Mouse (Mus musculus): Measurements from ENCODE around the gene Hist2h2ac. TPM values are rescaled to one million over a fixed set of nuclear protein-coding genes. Genes with fewer than 3 reads are reported as not detected.
A peak's percentile ranks its signal among the peaks of the same experiment; 100 is the strongest.
"Not testable (repeated sequence)": the region's sequence is repeated elsewhere in the genome, so short reads cannot be mapped to it uniquely, and the experiment has no call there.

Gene Hist2h2ac
- total RNA-seq, 2 experiments from 2014 or later = 154 to 170 TPM

GRCm38 (mm10) chr3:96249034-96249345 is 28.3 kb upstream of the Hist2h2ac start:
- no peak for DNase-seq

GRCm38 (mm10) chr3:96248141-96249033 is 27.7 kb upstream of the Hist2h2ac start:
- no peak for DNase-seq

DNA sequence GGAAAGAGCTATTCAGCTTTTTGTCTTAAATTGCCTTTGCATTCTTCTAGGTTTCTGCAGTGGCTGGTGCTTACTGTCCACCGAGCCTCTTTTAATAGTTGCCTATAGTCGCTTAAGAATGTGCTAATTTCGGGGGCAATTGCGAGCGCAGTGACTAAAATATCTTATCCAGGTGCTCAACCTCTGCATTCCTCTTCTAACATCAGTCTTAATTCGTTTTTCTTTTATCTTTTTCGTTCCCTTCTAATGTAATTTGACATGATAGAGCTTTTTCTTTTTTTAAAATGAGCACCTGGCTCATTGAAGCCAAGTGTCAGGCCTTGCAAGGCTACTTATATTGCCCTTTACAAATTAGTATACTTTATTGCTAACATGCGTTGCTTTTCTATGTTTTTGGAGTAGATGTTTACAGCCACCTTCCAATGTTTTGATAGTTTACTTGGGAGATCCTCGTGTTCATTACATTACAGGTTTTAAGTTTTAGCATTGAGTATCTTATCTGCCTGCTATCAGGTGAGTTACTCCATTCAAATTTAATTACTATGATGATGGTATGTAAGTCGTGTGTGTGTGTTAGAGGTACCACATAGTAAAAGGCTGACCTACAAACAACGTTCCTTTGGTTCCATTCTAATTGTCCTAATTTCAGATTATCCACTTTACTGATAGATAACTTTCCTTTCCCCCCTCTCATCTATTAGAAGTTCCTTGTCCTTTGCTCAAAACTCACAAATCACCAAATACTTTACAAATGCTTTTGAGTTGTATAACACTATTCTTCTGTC is 26.9 kb upstream of the Hist2h2ac start:
- no peak for DNase-seq

DNA sequence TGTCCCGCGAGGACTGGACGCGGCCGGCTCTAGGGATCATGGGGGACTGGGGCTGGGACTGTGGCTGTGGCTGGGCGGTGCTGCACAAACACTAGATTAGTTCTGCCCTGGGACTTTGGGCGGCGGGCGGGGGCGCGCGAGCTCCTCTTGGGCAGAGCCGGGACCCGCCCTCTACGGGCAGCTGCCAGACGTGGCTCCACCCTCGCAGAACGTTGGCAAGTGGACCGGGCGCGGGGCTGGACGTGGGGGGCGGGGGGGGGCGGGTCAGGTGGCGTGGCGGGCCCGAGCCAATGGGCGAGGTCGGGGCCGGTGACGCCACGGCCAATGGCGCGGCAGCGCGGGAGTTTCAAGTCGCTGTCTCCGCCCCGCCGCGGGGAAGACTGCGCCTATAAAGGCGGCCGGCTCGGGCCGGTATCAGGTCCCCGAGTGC is 25.8 kb upstream of the Hist2h2ac start, which contains the start of gene Hist2h3c1:
Gene Hist2h3c1 (plus strand): TSS at position 259 of the 430 bp plus-strand sequence.
- DNase-seq = not testable (repeated sequence)

- not testable (repeated sequence) for DNase-seq
Observed at GRCm38 (mm10) chr3:96246018-96246417, 25.3 kb upstream of the Hist2h2ac start.

DNA sequence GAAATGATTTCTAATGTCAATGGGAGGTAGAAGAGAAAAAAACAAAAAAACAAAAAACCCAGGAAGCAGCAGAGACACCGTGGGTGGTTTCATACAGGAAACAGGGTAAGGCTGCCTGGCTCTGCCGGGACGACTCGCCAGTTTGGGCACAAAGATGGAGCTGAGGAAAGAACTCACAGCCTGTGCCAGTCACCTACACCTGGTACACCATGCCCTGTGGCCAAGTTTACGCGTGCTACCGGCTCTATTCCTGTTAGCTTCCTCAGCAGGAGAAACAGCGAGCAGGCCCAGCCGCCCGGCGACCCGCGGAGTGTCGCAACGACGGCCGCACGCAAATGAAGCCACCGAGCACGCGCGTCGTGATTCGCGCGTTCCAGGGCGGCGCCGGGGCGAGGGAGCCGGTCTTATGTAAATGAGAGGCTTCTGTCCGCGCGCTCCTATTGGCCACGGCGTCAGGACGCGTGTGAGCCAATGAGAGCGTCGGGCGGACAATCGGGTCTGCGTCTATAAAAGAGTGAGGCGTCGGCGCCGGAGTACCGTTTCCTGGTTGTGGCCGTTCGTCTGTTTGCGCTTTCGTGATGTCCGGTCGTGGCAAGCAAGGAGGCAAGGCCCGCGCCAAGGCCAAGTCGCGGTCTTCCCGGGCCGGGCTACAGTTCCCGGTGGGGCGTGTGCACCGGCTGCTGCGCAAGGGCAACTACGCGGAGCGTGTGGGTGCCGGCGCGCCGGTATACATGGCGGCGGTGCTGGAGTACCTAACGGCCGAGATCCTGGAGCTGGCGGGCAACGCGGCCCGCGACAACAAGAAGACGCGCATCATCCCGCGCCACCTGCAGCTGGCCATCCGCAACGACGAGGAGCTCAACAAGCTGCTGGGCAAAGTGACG is 24.6 kb upstream of the Hist2h2ac start, which contains the start of gene Hist2h2aa1:
Gene Hist2h2aa1 (plus strand): TSS at position 495 of the 884 bp plus-strand sequence.
- DNase-seq = peak; percentile 88

DNA sequence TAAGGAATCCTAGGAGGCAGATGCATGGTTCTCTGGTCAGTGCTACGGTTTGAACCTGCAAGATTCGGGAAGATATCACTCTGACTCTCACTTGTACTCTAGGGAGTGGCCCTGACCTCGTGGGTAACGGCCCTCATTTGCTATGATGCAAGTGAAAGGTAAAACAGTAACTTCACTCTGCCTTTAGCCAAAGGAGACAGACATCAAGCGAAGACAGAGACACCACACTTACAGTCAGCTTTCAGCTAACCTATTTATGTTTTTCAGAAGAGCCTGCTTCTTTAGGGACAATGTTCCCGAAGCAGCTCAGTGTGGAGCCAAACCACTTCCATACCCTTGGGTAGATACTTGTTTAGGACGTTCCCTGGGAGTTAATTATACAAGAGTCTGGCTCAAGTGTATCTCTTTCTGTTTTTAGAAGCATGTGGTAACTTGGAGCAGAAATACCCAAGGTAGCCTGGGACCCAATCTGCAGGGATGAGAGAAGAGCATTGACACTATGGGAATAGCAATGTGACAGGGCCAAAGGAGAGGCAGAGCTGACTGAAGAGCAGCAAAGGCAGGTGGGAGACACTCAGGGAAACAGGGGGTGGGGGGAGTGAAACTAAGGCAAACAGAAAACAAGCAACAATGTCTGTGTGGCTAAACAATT is 23.4 kb upstream of the Hist2h2ac start:
- no peak for DNase-seq

- no peak for DNase-seq
Observed at GRCm38 (mm10) chr3:96240799-96241197, 20.1 kb upstream of the Hist2h2ac start.

- DNase-seq = peak; percentile 96
Observed at GRCm38 (mm10) chr3:96239949-96240798, 19.5 kb upstream of the Hist2h2ac start, which contains the start of gene Hist2h2aa2. Hist2h2aa2 (minus strand) TSS chr3:96240276.

DNA sequence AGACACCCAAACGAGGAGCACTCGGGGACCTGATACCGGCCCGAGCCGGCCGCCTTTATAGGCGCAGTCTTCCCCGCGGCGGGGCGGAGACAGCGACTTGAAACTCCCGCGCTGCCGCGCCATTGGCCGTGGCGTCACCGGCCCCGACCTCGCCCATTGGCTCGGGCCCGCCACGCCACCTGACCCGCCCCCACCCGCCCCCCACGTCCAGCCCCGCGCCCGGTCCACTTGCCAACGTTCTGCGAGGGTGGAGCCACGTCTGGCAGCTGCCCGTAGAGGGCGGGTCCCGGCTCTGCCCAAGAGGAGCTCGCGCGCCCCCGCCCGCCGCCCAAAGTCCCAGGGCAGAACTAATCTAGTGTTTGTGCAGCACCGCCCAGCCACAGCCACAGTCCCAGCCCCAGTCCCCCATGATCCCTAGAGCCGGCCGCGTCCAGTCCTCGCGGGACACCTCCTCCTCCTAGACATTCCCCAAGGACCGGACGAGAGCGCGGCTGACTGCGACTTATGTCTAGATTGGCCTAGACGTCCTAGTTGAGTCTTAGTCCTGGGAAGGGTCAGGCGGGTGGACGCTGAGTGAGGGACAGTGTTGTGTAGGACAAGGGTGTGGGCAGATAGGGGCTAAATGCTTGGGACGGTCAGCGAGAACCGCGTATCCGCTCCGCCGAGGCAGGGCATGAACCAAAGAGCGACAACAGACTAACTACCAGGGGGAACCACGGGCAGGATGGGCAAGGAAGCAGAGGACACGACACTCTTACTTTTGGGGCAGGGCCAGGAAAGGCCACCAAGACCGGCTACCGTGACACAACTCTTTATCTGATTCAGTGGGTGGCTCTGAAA is 18.5 kb upstream of the Hist2h2ac start, which contains the start of gene Hist2h3c2:
Gene Hist2h3c2 (minus strand): TSS at position 174 of the 840 bp plus-strand sequence.
- peak; percentile 65 for DNase-seq

- DNase-seq = no peak
Observed at GRCm38 (mm10) chr3:96237904-96238511, 17.3 kb upstream of the Hist2h2ac start.

DNA sequence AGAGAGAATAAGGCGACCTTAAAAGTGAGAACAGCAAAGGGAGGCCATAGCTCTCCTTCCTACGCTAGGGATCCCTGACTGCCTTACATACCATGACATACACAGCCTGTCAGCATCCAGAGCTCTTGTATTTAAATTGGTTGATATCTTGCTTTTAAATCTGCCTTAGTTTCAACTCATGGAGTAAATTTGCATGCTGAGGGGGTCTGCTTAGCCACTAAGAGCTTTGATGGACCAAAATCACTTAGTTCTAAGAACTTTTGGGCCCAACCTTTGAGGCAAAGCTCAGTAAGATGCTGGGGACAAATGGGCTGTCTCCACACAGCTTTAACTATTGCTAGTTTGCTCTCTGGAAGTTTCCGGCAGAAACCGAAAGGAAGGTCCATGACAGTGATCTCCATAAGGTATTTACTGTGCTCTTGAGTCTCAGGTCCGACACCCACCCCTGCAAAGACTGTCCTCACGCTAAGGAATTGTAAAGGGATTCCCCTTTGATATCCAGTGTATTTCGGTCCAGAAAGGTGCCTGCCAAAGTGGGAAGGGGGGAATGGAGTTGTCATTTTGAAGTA is 16.7 kb upstream of the Hist2h2ac start:
- DNase-seq = no peak

GRCm38 (mm10) chr3:96236834-96237334 is 16.2 kb upstream of the Hist2h2ac start:
- no peak for DNase-seq

DNA sequence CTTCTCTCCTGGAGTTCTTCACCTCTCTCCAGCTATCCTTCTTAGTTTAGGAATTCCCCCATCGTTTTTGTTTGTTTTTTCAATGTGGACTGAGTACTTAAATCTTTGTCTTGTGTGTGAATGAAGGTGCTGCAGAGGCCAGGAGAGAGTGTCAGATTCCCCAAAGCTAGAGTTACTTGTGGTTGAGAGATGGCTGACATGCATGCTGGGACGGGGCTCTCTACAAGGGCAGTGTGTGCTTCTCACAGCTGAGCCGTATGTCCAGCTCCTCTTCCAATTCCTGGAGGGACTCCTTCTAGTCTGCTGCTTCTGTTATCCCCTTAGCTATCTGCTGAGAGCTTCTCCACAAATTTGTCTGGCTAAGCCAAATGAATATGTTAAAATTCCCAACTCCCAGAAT is 15.2 kb upstream of the Hist2h2ac start:
- no peak for DNase-seq

- no peak for DNase-seq
Observed at GRCm38 (mm10) chr3:96234914-96235313, 14.2 kb upstream of the Hist2h2ac start.

GRCm38 (mm10) chr3:96231758-96232120 is 11.1 kb upstream of the Hist2h2ac start:
- DNase-seq = no peak

- no peak for DNase-seq
Observed at GRCm38 (mm10) chr3:96230910-96231757, 10.5 kb upstream of the Hist2h2ac start.
